Mouse (Mus musculus) spleen, adult 2 months (tissue): ENCODE data around the gene Nptx1. TPM values are rescaled to one million over a fixed set of nuclear protein-coding genes. Genes with fewer than 3 reads are reported as not detected.

Experiments
- DNase-seq, 2 experiments: peaks; one replicate each; pipeline versions ENCODE4 v3.0.0 to v3.0.0-alpha.2; 2012 to 2021; ENCODE audit warnings: low spot score in 2 of 2, low read depth in 1 of 2
- H3K27ac ChIP-seq: fragments of 200-500 bp; 2 replicates; pipeline ENCODE4 v1.5.1; 2012; ENCODE audit warnings: low read length, inconsistent platforms; ENCODE audit not compliant: insufficient read depth
- H3K27me3 ChIP-seq: fragments of 200-500 bp; 2 replicates; pipeline ENCODE4 v1.6.1; 2012; ENCODE audit warnings: mild to moderate bottlenecking, moderate library complexity, low read length, inconsistent platforms; ENCODE audit not compliant: control insufficient read depth, insufficient read depth
- H3K36me3 ChIP-seq: fragments of 200-500 bp; 2 replicates; pipeline ENCODE4 v1.6.1; 2012; ENCODE audit warnings: mild to moderate bottlenecking, low read length, inconsistent platforms; ENCODE audit not compliant: control insufficient read depth, insufficient read depth
- H3K4me1 ChIP-seq: fragments of 200-500 bp; 2 replicates; pipeline ENCODE4 v1.6.1; 2011; ENCODE audit warnings: inconsistent platforms; ENCODE audit not compliant: control insufficient read depth, insufficient read depth, insufficient read length
- H3K4me3 ChIP-seq: fragments of 200-500 bp; 2 replicates; pipeline ENCODE4 v1.5.1; 2011; ENCODE audit warnings: mild to moderate bottlenecking, inconsistent platforms; ENCODE audit not compliant: insufficient read depth, insufficient read length; ENCODE audit errors: extremely low read depth
- CTCF ChIP-seq: fragments of 200-500 bp; IDR thresholded peaks from 2 replicates; pipeline ENCODE4 v1.5.1; 2011; ENCODE audit warnings: mild to moderate bottlenecking, inconsistent platforms; ENCODE audit not compliant: insufficient read depth, insufficient read length, insufficient replicate concordance; ENCODE audit errors: extremely low read depth
- POLR2A ChIP-seq: fragments of 200-500 bp; IDR thresholded peaks from 2 replicates; pipeline ENCODE4 v1.6.1; 2011; ENCODE audit warnings: low read depth, low read length, inconsistent platforms
- WGBS: fragments of 180-500 bp; shearing (Covaris S2); methylation state at CpG from one replicate; pipeline ENCODE4 v1.1.7; 2018; 5-methylcytosine and 5-hydroxymethylcytosine counted together
- polyA plus RNA-seq: library from polyadenylated mRNA; depleted of rRNA; stranded (reverse); fragments of >200 nt; gene quantifications from 2 replicates; pipeline ENCODE4 v1.2.3, GENCODE M21; 2012

Nptx1 gene
- polyA plus RNA-seq, 1 experiment: 0.02 TPM

- no peak overlapping the region for H3K27ac ChIP-seq
- WGBS: 84% methylated on average over 3 of the region's 3 CpGs
- H3K4me3 ChIP-seq: no peak overlapping the region
- H3K27me3 ChIP-seq: no peaks in the 10 kb centered on the region
- TF ChIP-seq POLR2A (no peak), CTCF (no peak)
- no peak for DNase-seq
- H3K36me3 ChIP-seq: no peaks in the 10 kb centered on the region
- peaks cover 5% of the 10 kb centered on the region for H3K4me1 ChIP-seq
These were observed 24.2 kb downstream of the Nptx1 start for GRCm38 (mm10) chr11:119523392-119523791.

- DNase-seq: no peak
- H3K36me3 ChIP-seq: no peaks in the 10 kb centered on the region
- no peak overlapping the region for H3K4me3 ChIP-seq
- no peak overlapping the region for H3K27ac ChIP-seq
- WGBS: 80% methylated on average over 8 of the region's 8 CpGs
- no peak for TF ChIP-seq POLR2A
- no peak for TF ChIP-seq CTCF
- H3K4me1 ChIP-seq: peaks cover 5% of the 10 kb centered on the region
- H3K27me3 ChIP-seq: no peaks in the 10 kb centered on the region
These were observed 24.8 kb downstream of the Nptx1 start for GRCm38 (mm10) chr11:119522779-119523178.

GRCm38 (mm10) chr11:119521920-119522710, 25.4 kb downstream of the Nptx1 start:
- peaks cover 5% of the 10 kb centered on the region for H3K4me1 ChIP-seq
- H3K36me3 ChIP-seq: no peaks in the 10 kb centered on the region
- no peak overlapping the region for H3K4me3 ChIP-seq
- no peak overlapping the region for H3K27ac ChIP-seq
- 84% methylated on average over 6 of the region's 6 CpGs for WGBS
- no peaks in the 10 kb centered on the region for H3K27me3 ChIP-seq
- DNase-seq: no peak
- TF ChIP-seq CTCF (no peak), POLR2A (no peak)

- no peak for TF ChIP-seq POLR2A
- TF ChIP-seq CTCF: no peak
- H3K27ac ChIP-seq: no peak overlapping the region
- no peak for DNase-seq
- peaks cover 5% of the 10 kb centered on the region for H3K4me1 ChIP-seq
- H3K27me3 ChIP-seq: no peaks in the 10 kb centered on the region
- no peak overlapping the region for H3K4me3 ChIP-seq
- no peaks in the 10 kb centered on the region for H3K36me3 ChIP-seq
These were observed 26.9 kb downstream of the Nptx1 start for GRCm38 (mm10) chr11:119520713-119521063.

GRCm38 (mm10) chr11:119520005-119520712, 27.4 kb downstream of the Nptx1 start:
- TF ChIP-seq CTCF: no peak
- no peak for TF ChIP-seq POLR2A
- Histone ChIP-seq H3K27me3 (no peaks in the 10 kb centered on the region), H3K36me3 (no peaks in the 10 kb centered on the region), H3K4me1 (peaks cover 5% of the 10 kb centered on the region), H3K27ac (no peak overlapping the region), H3K4me3 (no peak overlapping the region)
- no peak for DNase-seq
- 62% methylated on average over 5 of the region's 5 CpGs for WGBS

- TF ChIP-seq CTCF: no peak
- no peak for TF ChIP-seq POLR2A
- WGBS: 96% methylated on average over 1 of the region's 1 CpGs
- H3K36me3 ChIP-seq: no peaks in the 10 kb centered on the region
- DNase-seq: no peak
- H3K4me1 ChIP-seq: 0 out of 2 replicates have a peak, but pooled peaks cover under 1% of the 10 kb centered on the region
- no peaks in the 10 kb centered on the region; the same call in 1 of the 2 replicates for H3K27me3 ChIP-seq
- no peak overlapping the region for H3K4me3 ChIP-seq
- H3K27ac ChIP-seq: no peak overlapping the region
These were observed 28.2 kb downstream of the Nptx1 start for GRCm38 (mm10) chr11:119519387-119519786.
